Mouse (Mus musculus): ENCODE data around the gene Tmem200a. TPM values are rescaled to one million over a fixed set of nuclear protein-coding genes. Genes with fewer than 3 reads are reported as not detected.

The Tmem200a gene
- total RNA-seq (2021), result 1 to 10 TPM; 1.8 to 2.4 TPM
- long read RNA-seq, experiment 1, partial matches to known transcripts, result 0 of 1 reads
- long read RNA-seq, experiment 1, other reads (novel, unspliced or antisense), result 0 of 1 reads
- long read RNA-seq, experiment 2, full-length matches to known transcripts, result 2 of 3 reads
- long read RNA-seq, experiment 2, partial matches to known transcripts, result 0 of 3 reads
- long read RNA-seq, experiment 2, other reads (novel, unspliced or antisense), result 1 of 3 reads

DNA sequence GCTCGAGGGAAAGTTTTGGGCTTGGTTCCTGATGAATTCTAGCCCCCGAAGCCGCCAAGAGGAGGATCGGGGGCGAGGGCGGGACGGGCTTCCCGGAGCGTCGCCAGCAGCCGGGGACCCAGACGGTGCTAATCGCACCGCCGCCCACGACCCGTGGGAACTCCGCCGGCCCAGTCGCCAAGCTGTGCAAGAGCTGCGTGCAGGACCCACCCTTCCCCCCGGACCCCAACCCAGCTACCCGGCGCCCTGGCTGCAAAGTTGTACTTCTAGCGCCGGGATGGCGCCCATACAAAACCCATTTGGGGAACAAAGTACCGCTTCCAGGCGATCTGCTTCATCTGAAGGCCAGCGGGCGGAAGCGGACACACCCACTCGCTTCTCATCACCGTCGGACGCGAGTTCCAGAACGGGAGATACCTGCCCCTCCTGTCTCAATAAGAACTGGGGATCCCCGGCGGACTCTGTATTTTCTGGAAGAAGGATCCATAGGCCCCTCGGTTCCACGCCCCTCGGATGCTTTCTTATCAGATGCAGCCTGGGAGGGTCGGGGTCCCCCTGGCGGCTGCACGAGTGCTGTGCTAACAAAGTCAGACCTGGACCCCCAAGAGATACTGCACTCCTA lies at the start of gene Tmem200a:
Tmem200a (minus strand) TSS at position 532 of the 622 bp plus-strand sequence.
- peak; percentile 50 to 56 for DNase-seq (ENCODE audit: low spot score in 2 of 2)

DNA sequence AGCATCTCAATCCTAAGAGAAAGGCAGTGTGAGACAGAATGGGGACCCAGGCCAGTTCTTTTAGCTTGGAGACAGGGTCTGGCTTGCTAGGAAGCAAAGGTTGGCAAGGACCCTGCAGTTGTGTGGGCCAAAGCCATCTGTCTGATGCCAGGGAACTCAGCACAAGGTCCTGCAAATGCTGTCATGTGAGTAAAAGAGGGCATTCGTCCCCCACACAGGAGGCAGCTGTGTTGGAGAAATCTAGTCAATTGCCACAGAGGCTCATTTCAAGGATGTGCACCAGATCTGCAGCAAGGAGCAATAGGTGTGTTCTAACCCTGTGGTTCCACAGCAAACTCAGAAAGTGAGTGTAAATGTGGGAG lies 41.0 kb upstream of the Tmem200a start:
- no peak for DNase-seq (ENCODE audit: low spot score in 2 of 2)

DNA sequence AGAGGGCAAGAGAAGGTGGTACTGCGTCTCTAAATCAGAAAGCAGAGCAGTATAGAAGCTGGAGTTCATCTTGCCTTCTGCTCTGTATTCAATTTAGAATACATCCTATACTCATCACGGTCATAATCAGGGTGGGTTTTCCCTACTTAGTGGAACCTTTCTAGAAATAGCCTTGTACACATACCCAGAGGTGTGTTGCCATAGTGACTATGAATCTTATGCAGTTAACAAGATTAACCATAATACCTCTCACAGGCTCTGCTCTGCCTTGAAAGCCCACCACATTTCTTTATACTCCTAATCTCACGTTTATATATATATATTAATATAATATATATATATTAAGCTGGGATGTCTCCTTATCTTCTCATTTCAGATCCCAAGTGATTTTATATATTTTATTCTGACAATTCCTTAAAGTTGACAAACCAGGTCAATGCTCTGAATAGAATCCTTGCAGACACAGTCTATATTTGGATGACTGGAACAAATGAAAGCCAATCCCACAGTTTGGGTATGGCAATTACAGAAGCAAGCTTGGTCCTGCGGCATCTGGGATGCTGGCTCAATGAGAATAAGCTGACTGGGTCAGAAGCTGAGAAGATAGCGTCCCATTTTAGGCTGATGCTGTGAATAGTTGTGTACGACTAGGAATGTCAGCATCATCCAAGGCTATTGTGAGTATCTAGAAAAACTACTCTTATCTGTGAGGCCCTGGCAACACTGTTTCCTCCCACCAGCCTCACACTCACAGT lies 40.4 kb upstream of the Tmem200a start:
- DNase-seq (ENCODE audit: low spot score in 2 of 2), result no peak

DNA sequence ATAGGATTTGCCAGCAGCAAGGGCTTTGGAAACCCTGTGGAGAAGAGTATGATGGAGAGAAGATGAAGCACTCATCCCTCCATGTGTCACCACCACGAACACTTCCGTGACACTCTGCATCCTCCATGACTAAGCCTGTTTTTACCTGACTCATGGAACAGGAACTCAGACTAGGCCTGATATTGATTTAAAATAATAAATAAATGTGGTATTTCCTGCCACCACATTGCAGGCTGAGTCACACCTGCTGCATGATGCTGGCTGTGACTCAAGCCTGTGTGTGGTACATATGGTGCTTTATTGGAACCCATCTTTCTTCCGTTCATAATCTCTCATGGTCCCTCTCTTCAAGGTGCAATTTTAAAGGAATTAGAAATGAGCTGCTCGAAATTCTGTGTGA lies 35.6 kb upstream of the Tmem200a start:
- no peak for DNase-seq (ENCODE audit: low spot score in 2 of 2)

DNA sequence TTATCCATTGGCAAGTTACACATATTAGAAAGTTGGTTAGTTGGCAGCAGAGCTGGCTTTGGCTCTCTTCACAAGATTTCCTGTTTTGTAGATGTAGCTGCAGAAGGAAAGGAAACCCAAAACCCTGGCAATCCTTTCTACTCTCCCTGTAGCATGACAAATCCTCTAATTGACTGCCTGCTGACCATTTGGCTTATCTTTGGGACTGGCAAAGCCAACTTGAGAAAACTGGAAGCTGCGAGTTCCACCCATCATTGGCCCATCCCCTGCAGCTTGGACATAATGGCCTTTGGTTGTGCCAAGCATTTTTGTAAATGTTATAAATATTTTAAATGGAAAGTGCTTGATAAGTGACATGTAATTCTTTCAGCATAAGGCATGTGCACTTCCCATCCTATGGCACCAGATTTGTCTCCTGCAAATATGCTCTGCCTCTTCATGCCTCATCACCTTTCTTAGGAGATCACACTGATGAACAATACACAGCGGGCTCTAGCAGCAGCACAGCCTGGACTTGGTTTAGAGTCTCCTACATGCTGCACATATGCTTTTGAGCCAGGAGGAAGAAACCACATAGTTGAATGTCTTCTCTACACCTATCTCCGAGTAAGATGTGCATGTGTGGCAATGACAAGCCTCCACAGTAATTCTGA lies 24.6 kb upstream of the Tmem200a start:
- no peak for DNase-seq (ENCODE audit: low spot score in 2 of 2)

DNA sequence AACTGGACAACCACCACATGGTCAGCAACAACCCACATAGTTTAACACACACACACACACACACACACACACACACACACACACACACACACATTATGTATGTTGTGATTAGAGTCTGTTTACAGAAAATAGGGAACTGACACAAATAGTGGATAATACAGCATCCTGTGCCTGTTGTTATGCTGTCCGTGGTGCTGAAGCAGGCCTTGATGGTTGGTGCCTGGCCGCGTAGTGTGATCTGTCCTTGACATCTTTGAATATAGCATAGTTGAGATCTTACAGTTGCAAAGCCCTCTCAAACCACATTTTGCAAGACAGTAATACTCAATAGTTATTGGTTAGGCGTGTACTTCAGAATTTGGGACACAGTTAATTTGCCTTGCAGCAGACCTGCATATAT lies 3.2 kb upstream of the Tmem200a start:
- DNase-seq (ENCODE audit: low spot score in 2 of 2), result no peak

DNA sequence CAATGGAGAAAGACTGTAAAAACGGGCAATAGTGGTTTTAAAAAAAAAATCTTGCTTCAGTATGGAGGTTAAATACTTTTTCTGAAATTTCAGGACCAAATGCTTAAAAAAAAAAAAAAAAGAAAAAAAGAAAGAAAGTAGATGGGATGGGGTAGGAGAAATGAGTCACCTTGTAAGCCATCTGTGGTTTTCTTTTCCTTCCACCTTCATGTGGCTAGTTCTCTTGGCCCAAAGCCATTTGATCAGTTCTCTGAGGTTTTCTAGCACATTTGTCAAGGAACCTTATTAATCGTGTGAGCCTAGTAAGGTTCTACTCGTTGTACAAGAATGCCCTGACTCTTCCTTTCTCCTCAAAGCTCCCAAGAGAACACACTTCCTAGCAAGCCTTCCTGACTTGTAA lies 826 bp upstream of the Tmem200a start:
- DNase-seq (ENCODE audit: low spot score in 2 of 2), result no peak

DNA sequence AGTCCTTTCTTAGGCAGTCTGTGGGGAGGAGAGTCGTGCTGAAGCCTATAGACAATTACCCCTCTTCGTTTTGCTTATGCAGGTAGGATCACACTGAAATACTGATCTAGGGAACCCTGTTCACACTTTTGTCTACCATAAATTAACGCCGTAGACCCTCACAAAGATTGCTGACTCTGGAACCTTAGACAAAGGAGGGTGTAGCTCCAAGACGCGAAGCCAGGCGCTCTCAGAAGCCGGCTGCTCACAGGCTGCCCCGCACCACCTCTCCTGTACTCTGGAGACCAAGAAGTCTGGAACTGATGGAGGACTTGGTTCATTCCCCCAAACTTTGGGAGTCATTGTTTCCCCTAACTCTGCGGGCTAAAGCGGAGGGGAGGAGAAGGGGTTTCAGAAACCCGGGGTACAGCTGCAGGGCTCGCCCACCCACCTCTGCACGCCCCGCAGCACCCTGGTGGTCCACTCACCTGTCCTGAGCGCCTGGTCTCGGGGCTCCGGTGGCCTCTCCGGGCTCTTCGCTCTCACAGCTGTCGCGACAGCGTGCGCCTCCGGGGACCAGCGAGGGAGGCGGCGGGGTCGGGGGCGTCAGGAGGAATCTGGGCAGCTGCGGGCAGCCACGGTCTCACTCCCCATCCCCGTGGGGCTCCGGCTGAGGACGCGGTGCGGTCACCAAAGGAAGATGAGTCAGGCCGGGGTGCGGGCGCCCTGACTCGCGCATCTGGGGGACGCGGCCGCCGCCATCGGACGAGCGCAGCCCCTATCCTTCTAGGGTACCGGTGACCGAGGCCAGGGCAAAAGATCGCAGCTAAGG lies 976 bp downstream of the Tmem200a start, which contains the start of gene Gm9767:
Gm9767 (plus strand) TSS at position 585 of the 811 bp plus-strand sequence.
- DNase-seq (ENCODE audit: low spot score in 2 of 2), result peak in 1 of 2 experiments; percentile 21

DNA sequence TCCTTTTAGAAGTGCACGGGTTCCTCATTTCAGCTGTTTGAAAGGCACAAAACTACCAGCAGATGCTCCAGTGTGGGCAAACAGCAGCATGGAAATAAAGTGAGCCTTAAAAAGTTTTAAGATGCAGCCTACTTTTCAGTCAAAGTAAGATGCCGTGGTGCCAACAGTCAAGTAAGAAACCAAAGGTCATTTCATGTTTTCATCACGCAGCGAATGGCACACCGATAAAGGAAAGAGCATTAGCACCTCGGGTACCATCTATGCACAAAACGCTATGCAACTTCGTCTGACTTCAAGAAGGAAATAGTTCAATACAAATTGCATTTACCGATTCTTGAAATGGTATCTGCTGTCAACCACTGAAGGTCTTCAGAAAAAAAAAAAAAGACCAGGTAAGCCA lies 1.9 kb downstream of the Tmem200a start:
- DNase-seq (ENCODE audit: low spot score in 2 of 2), result no peak

DNA sequence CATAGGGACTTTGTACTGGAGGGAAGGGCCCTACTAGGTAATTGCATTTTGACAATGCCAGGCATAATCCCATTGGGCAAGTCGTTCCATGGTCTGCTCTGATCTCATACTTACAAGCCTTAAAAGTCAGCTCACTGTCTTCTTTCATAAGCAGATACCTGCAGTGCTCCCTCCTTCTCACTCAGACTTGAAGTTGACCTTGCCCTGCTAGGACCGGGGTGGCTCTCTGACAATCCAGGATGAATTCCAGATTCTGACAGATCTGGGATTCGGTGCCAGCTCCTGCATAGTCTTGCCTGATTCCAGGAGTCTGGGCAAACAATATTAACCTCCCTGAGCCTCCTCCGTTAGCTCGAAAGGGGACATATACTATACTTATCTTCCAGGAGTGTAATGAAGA lies 6.9 kb downstream of the Tmem200a start:
- no peak for DNase-seq (ENCODE audit: low spot score in 2 of 2)

DNA sequence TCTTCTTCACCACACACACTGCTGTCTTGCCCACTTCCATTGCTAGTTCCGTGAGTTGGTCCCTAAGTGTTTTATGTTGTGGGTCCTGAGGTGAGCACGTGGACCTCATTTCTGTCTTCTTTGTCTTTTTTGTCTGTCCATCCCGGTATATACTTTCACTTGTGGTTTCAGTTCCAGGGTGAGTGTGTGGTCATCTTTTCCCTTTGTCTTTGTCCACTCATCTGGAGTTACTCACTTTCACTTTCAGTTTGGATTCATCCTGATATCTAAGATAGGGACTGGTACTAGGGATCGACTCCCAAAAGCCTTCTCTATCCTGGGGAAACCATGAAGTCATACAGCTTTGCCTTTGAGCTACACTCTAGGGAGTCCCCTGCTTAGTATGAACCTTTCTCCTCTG lies 15.8 kb downstream of the Tmem200a start:
- no peak for DNase-seq (ENCODE audit: low spot score in 2 of 2)

DNA sequence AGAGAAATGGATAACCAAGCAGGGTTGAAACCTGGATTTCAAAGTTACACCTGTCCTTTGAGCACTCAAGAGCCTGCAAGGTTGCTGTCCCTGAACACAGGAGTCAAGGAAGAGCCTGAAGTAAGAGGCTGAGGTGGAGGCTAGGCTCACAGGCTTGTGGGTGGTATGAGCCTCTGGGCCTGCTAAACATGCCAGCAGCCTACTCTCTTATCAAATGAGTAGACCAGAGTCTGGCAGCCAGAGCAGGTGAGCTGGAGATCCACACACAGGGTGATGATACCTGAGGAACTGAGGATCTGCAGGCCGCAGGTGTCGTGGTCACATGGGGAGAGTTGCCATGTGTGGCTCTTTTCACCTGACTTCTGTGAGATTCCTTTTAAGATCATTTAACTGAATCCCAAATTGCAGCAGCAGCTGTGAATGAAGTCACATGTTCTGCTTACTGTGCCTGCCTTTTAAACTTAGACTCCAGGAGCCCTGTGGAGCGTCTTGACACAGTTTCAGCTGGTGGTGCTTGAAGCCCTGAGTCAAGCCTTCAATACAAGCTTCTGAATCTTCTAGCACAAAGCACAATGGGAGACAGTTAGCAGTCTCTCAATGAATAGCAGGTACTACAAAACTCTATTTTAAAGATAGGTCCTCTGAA lies 19.1 kb downstream of the Tmem200a start:
- no peak for DNase-seq (ENCODE audit: low spot score in 2 of 2)

DNA sequence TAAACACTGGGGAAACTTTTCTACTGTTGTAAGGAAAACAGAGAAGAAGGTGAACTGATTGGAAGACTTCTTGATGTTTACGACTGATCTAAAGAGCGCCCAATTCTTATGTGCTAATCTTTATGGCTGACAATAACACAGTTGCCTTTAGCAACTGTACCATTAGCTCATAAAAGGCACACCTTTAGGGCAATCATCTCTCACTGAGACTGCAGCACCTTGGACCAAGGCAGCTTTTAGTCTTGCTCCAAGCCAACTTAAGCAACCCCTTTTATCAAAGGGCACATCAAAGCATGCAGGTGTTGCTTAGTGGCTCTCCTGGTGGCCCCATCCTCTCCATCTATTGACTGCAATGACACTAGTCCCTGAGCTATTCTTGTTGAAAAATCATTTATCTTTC lies 27.7 kb downstream of the Tmem200a start:
- no peak for DNase-seq (ENCODE audit: low spot score in 2 of 2)

DNA sequence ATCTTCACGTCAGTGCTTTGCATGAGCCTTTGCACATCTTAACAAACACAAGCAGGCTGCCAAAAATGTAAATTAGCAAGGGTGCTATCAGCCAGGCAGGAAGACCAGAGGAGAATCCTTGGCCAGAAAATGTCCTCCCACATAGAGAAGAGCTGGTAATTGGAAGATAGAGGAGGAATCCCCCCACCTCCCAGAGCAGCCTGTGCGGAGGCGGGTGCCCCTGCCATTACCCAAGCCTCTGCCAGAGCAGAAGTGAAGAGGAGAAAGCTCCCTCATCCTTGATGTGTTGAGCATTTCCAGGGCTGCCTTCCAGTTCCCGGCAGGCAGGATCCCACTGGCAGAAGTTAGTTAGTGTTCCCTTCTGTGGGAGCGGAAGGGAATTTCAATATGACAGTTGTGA lies 43.9 kb downstream of the Tmem200a start:
- DNase-seq (ENCODE audit: low spot score in 2 of 2), result no peak

DNA sequence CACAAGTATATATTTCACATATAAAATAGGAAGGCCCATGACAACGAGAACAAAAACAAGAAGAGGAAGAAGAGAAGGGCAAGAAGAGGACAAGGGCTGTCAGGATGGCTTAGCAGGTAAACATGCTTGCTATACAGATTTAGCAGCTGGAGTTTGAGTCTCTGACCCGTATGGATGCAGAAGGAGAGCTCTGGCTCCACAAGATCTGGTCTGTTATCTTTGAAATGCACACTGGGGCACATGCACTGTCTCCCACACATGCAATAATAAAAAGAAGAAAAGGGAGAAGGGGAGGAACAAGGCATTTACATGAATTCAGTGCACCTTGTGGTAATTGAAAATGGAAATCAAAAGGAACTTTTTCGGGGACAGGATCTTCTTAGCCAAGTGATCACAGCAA lies 60.1 kb downstream of the Tmem200a start:
- DNase-seq (ENCODE audit: low spot score in 2 of 2), result no peak

DNA sequence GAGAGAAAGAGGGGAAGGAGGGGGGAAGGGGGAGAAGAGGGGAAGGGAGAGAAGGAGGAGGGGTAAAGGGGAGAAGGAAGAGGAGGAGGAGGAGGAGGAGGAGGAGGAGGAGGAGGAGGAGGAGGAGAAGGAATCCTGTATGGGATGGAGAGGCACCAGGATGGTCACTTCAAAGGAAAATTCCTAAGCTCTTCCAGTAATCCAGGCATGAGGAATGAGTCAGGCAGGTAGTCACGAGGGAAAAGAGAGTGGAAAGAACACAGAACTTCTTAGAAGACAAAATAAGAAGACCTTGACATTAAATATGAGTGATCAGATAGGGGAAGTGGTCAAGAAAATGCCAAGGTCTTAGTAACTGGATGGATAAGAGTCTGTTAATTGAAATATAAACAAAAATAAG lies 64.6 kb downstream of the Tmem200a start:
- no peak for DNase-seq (ENCODE audit: low spot score in 2 of 2)

DNA sequence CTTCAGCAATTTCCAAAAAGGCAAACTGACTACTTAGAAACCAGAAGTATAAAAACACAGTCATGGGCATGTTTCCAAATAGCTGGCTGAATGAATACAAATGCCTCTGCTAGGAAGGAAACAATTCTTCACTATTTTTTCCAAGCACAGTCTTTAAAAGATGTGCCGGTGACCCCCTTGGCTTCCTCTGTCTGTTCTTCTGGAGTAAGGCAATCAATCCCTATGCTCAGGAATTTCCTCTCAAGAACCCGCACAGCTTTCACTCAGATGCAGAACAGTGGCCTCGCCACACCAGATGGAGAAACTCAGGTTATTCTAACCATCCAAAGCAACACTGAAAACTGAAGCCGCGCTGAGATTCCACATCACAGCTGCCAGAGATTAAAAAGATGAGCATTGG lies 69.9 kb downstream of the Tmem200a start:
- DNase-seq (ENCODE audit: low spot score in 2 of 2), result no peak

DNA sequence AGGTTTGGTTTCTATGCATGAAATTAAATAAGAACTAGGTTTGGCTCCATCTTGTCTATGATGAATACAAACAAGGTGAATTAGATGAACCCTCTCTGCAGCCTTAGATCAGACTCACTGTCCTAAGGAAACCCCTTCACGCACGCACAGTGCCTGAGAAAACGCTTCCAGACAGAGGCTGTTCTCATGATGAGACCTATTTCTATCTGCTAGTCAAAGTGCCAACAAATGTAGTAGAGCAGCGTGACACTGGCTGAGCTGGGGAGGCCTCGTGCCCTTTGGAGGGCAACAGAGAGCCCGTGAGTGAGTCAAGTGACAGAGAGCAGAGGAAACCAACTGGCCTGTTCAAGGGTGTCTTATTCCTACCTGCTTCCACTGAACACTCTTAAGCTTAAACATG lies 73.4 kb downstream of the Tmem200a start:
- no peak for DNase-seq (ENCODE audit: low spot score in 2 of 2)

DNA sequence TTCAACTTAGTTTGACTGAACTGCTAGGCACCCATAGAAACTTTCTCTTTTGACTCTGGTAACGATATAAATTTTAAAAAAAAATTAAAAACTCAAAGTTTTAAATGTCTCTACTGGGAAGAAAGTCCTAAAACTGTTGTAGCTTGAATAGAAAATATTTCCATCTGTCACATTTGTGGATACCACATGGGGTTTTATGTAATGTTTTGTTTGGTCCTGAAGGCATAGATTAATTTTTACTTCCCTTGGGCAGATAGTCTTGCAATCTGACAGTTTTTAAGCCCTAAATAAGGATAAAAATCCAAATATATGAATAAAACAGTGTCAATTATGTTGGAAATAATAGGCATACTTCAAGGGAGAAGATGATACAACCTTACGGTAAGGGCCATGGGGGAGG lies 78.0 kb downstream of the Tmem200a start:
- DNase-seq (ENCODE audit: low spot score in 2 of 2), result no peak

DNA sequence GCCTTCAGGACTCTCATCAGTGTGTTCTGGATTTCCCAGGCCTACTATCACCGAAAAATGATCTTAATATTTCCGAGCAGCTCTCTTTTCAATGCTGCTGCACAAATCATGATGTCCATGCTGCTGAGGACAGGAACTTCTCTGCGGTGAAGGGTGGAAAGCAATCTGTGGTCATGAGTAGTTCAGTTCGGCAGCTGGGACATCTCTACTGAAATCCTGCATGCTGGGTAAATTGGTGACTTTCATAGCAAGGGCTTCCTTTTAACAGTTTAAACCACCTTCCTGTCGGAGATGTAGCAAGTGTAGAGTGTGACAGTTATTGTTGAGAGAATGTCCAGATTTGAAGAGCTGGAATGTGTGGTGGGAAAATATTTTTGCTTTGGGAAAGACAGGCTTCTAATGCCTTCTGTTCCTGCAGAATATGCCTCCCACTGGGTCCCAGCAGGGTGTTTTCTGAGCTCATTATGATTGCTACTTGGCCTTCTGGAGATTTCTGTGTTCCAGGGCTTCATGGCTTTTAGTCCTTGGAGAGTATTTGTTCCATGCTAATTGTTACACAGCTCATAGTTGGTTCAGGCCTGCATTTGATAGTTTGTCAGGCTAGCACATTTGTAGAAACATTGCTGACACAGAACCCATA lies 79.4 kb downstream of the Tmem200a start:
- no peak for DNase-seq (ENCODE audit: low spot score in 2 of 2)
